Mouse (Mus musculus): ENCODE data around the gene Srrd. TPM values are rescaled to one million over a fixed set of nuclear protein-coding genes. Genes with fewer than 3 reads are reported as not detected.

The Srrd gene
- 1 to 10 TPM; 3.2 to 3.3 TPM for total RNA-seq (2021)
- long read RNA-seq, experiment 1, partial matches to known transcripts = 2 of 6 reads
- long read RNA-seq, experiment 1, other reads (novel, unspliced or antisense) = 3 of 6 reads
- long read RNA-seq, experiment 2, partial matches to known transcripts = 1 of 5 reads
- long read RNA-seq, experiment 2, other reads (novel, unspliced or antisense) = 2 of 5 reads

DNA sequence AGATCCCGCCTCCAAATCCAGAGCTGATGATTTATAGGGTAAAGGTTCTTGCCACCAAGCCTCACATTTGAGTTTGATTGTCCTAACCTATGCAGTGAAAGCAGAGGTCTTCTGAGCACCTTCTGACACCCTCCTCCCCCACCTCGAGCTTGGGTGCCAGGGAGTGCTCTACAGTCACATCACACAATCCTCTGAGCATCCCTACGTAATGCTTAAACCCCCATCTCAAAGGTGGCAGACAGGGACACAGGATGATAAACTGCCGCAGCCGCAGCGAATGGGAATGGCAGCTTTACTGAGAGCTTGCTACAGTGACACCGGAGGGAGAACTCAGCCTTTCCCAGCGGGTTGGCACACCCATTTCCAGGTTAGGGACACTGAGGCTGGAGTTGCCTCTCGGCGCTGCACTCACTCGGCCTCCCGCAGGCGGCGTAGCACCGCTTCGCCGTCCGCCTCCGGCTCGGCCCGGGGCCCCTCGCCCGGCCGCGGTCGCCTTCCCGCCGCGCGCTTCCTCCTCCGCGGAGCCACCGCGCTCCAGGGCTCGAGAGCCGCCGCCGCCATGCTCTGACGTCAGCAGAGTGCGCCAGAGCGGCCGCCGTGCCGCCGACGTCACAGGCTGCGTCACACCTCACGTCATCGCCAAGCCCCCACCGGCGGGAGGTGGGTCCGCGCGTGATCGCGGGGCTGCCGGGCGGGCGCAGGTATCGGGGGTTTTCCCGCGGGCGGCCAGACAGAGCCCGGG, at the start of gene Srrd, which contains the start of gene Hps4:
Srrd (minus strand) TSS at position 578 of the 742 bp plus-strand sequence.
Hps4 (plus strand) TSS at position 621 of the 742 bp plus-strand sequence.
- intact Hi-C loops (cut with DNase I; ENCODE audit: low total_unique reads) = no loop called here

DNA sequence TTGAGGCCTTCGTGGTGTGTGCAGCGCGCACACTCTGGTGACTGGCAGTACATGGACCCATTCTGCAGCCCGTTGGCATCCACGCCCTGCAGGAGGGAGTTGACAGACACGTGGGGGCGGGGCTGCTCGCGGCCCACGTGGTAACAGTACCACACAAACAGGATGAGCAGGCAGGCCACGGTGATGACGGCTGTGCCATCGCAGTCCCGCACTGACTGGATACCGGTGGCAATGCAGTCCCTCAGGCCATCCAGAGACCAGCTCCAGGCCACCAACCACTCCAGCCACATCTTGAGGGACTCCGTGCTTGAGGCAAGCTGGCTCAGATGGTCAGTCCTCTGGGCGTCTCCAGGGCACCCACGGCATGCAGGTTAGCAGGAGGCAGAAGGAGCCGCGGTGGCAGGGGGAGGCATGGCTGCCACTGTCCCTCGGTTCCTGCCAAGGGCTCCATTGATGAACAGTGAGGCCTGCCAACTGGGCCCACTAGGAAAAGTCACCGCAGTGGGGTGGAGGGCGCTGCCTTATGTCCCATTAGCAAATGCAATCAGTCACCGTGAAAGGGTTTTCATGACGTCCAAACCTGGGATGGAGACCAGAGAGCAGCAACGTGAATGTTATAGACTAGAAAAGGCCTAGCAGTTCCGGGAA, 49.0 kb upstream of the Srrd start:
- intact Hi-C loops (cut with DNase I; ENCODE audit: low total_unique reads) = no loop called here
- no peak for DNase-seq

More for the DNA sequence above, at the start of gene Srrd, which contains the start of gene Hps4:
- DNase-seq = peak; percentile 75

DNA sequence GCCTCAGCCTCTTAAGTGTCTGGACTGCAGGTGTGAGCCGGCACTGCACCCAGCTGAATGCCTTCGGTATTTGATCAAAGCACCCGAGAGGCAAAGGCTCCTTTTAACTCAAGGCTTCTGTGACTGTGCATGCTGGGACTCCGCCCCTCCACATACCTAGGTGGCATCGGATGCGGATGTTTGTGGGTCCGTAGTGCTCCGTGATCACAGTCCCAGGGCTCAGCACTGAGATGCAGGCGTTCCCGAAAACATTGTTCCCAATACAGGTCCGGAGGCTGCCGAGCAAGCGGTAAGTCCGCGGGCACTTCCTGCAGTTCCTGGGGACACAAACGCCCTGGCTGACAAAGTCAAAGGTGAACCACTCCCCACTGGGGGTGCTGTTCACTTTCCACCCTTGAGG, 48.2 kb upstream of the Srrd start:
- DNase-seq = no peak
- intact Hi-C loops (cut with DNase I; ENCODE audit: low total_unique reads) = no loop called here

DNA sequence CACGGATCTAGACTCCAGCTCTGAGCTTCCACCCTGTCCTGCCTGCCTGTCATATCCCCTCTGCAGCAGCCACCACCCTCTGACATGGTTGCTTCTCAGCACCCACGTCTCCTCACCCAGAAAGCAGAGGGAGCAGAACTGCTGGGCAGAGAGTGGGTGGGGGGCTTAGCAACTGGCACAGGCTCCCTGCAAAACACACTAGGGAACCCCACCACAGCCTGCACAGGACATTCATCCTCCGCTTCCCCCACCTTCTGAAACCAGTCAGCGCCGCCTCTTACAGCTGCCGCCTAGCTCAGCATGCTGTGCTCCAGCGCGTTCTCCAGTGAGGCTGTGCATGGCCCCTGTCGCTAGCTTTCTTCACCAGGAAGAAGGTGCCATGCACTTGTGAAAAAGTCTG, 46.5 kb upstream of the Srrd start:
- intact Hi-C loops (cut with DNase I; ENCODE audit: low total_unique reads) = no loop called here
- DNase-seq = no peak

DNA sequence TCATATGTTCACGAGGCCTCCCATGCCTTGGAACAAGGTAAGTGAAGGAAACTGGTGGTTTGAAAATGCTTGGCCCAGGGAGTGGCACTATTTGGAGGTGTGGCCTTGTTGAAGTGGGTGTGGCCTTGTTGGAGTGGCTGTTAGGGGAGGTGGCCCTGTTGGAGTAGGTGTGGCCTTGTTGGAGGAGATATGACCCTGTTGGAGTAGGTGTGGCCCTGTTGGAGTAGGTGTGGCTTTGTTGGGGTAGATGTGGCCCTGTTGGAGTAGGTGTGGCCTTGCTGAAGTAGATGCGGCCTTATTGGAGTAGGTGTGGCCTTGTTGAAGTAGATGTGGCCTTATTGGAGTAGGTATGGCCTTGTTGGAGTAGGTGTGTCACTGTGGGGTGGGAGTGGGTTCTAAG, 43.1 kb upstream of the Srrd start:
- intact Hi-C loops (cut with DNase I; ENCODE audit: low total_unique reads) = no loop called here
- DNase-seq = no peak

DNA sequence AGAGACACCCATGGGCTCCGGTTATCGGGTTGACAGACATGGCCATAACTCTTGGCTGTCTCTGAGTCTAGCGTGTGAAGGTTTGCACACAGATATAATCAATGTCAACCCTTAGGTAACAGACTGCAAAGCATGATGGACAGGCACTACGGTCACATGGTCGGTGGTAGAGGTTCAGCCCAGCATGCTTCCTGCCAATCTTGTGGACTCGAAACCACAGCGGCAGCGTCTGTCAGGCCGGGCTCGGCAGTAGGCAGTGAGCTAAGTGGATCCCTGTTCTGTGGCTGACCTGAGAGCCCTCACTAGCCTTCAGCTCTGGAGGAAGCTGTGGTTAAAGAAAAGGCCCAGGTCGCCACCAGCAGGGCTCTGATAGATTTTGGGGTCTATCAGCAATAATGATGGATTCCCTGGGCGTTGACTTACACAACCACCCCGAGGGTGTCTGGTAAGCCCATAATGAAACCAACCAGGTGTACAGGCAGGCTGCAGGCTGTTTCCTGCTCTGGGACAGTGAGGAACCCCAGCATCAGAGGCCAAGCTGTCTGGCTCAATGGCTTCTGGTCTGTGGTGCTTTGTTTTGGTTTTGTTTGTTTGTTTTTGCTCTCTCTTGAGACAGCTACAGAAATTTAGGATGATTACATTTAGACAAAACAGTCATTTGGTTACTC, 42.1 kb upstream of the Srrd start:
- intact Hi-C loops (cut with DNase I; ENCODE audit: low total_unique reads) = no loop called here
- no peak for DNase-seq

DNA sequence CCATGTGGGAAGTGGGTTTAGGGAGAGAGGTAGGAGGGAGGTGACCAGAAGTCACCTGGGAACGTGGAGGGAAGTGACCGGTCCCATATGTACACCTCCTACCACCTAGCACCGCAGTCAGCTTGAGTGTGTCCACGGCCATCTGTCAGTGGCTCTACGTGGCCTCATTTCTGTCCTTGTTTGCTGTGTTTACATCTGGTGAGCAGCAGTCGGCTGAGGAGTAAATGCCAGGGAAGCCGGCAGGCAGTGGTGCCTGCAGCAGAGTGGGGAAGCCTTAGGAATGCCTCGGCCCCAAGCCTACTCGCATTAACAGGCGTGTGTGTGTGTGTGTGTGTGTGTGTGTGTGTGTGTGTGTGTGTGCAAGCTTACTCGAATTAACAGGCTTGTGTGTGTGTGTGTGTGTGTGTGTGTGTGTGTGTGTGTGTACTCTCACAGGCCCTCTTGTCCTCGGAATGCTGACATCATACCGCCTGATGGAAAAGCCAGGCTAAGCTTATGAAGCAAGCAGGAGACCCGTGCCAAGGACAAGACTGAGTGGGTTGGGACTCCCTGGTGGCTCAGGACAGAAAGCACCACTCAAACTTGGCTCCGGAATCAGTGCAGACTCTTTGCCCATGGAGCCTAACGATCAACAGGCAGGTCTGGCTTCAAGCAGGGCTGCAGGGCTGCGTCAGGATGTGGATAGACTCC, 39.9 kb upstream of the Srrd start:
- DNase-seq = peak; percentile 56
- intact Hi-C loops (cut with DNase I; ENCODE audit: low total_unique reads) = no loop called here

DNA sequence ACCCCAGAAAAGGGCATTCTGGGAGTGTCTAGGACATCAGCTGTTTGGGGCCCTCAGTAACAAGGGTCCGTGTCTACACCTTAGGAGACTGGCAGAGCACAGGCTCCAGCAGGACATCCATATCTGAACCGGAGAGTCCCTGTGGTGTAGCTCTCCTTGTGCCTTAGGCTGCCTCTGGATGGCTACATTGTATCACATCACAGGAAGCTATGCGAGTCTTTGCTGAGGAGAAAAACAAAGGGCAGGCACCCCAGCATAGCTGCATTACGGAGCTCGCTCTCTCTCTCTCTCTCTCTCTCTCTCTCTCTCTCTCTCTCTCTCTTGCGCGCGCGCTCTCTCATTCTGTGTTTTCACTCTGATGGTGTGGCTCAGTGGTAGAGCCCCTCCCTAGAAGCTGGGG, 39.2 kb upstream of the Srrd start:
- no peak for DNase-seq
- intact Hi-C loops (cut with DNase I; ENCODE audit: low total_unique reads) = no loop called here

DNA sequence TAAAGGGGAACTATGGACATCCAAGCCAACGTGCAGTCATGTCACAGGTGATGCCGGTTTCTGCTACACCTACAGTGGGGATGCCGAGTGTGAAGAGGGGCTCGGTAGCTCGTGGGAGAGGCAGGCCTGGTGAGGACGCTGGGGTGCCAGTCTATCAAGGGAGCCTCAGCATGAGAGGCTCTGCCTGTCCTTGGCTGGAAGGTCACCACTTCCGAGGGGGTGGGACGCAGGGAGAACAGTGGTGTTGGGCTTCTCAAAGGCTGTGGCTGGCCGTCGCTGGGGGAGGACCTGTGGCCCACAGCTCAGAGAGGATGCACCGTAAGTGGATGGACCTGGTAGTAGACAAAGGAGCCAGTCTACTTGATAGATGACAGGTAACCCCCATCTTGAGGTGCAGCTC, 38.3 kb upstream of the Srrd start:
- intact Hi-C loops (cut with DNase I; ENCODE audit: low total_unique reads) = no loop called here
- no peak for DNase-seq

DNA sequence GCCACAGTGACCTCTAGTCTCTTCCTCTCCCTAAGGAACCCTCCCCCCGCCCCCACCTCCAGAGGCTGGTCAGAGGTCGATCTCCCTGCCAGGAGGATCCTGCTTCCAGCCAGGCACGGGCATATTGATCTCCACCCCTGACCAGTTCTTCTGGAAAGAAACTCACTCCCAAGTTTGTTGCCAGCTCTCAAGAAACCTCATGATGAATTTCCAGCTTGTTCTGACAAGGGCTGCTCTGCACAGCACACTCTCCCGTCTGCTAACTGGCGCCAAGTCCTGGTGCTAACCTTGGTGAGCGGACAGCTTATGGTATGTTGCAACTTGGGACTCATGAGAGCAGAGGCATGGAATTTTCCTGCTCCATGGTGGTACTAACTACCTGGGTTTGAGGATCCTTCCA, 35.9 kb upstream of the Srrd start:
- DNase-seq = no peak
- intact Hi-C loops (cut with DNase I; ENCODE audit: low total_unique reads) = no loop called here

DNA sequence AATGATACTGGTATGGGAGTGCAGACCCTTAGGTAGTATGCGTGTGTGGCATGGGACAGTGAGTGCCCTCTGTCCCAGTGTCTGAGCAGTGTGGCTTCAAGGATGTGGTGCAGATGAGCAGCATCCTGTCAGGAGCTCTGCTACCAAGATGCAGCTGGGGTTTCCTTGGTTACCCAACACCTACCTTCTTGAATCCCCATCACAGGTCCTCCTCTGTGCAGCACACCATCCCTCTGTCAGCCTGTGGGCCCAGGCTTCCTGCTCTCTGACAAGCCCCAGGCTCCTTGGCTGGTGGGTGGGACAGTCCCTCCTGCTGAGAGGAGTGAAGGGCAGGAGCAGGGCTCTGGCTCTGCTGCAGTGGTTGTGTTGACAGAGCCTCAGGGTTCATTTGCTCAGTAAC, 34.5 kb upstream of the Srrd start:
- intact Hi-C loops (cut with DNase I; ENCODE audit: low total_unique reads) = no loop called here

DNA sequence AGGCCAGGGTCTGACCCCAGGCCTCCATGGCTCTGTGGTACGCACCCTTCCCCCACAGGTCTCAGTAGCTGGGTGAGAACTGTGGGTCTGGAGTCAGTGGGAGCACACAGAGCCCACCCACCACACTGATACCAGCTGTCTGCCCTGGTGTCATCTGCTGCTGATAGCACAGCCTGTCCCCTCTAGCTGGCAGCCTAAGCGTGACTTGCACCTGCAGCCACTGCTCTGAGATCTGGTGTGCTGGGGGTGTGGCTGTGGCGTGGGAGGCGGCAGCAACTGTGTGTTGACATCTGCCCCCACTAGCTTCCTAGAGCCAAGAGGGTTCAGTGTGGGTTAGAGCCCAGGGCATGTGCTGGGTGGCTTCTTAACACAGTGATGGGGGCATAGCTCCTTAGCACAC, 33.3 kb upstream of the Srrd start:
- DNase-seq = no peak
- intact Hi-C loops (cut with DNase I; ENCODE audit: low total_unique reads) = no loop called here

More for the DNA sequence above, 34.5 kb upstream of the Srrd start:
- DNase-seq = no peak

DNA sequence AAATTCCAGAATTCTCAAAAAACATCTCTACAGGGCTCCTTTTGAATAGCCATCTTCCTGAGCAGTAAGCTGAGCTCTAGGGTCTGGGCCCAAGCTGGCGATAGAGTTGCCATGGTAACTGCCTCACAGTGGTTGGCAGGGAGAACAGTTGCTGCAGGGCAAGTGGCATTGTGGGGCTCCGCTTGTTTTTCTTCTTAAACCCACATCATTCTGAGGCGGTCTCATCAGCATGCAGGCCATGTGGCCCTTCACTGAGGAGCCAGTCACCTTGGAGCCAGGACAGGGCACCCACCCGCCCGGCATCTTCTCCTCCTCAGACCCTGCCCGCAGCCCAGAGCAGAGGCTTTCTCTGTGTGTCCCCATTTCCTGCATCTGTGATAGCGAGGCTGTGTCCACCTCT, 29.1 kb upstream of the Srrd start:
- no peak for DNase-seq
- intact Hi-C loops (cut with DNase I; ENCODE audit: low total_unique reads) = no loop called here

DNA sequence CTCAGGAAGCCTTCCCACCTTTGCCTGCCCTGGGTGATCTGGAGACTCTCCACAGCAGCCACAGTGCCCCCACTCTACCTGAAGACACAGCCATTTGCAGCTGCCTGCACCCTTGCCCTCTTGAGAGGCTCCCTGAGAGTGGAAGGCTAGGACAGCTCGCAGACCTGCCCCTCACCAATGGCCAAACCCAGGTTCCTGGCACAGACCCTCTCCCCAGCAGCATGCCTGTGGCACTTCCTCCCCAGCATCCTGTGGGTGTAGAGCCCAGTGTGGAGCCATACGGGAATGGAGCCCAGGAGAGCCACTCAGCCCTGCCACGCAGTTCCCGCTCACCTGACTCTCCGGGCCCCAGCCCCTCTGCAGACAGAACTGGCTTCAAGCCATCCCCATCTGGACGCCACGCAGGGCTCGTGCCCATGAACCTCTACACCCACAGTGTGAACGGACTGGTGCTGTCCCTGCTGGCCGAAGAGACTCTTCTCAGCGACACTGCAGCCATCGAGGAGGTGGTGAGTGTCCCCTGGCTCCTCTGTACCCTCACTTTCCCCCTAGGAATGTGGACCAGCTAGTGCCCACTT, 27.5 kb upstream of the Srrd start:
- DNase-seq = no peak
- intact Hi-C loops (cut with DNase I; ENCODE audit: low total_unique reads) = no loop called here

DNA sequence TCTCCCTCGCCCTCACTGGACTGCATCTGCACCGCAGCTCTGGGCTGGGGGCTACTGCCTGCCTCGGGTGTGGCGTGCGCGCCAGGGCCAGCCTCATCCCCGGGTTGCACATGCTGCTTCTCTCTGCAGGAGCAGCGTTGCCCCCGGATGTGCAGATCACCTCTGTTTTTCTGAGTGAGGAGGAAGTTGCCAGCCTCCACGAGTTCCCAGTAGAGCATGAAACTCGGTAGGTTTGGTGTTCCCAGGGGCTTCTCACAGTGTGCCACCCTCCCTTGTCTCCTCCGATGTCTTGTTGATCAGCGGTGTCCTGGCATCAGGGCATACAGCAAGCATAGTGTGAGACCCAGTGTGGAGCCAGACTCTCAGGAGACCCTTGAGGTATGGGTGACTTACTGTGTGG, 26.5 kb upstream of the Srrd start:
- no peak for DNase-seq
- intact Hi-C loops (cut with DNase I; ENCODE audit: low total_unique reads) = no loop called here

DNA sequence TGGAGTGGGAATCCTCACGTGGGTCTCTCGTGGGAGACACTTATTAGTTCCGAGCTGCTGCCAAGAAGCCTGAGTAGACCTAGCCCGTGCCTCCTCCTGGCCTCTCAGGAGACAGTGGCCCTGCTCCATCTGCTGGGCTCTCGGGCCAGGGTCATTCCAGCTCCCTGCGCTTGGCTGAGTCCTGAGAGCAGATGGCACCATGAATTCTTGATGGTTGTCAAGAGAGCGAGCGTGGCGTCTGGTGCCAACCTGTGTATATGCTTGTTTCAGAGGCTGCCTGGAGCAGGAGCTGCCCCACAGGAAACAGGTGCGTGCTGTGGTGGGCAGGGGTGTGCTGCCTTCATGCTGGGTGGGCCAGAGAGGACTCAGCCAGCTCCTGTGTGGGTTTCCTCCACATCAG, 25.8 kb upstream of the Srrd start:
- DNase-seq = no peak
- intact Hi-C loops (cut with DNase I; ENCODE audit: low total_unique reads) = no loop called here

DNA sequence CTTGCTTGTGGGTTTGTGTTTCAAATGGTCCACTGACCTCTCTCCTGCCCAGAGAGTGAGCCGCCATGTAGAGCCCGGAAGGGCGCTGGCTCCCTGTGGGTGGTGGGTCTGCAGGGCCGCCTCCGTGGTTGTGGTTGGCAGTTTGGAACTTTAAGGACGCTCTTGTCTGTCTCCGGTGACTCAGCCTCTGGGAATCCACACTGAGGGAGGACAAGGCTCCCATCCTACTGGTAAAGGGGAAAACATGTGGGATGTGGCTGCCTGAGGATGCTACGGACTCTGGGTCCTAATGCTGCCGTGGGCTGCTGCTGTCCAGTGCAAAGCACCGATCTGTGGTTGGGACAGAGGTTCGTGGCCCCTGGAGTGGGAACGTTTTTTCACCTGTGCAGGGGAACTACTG, 25.1 kb upstream of the Srrd start:
- intact Hi-C loops (cut with DNase I; ENCODE audit: low total_unique reads) = no loop called here
- DNase-seq = no peak

DNA sequence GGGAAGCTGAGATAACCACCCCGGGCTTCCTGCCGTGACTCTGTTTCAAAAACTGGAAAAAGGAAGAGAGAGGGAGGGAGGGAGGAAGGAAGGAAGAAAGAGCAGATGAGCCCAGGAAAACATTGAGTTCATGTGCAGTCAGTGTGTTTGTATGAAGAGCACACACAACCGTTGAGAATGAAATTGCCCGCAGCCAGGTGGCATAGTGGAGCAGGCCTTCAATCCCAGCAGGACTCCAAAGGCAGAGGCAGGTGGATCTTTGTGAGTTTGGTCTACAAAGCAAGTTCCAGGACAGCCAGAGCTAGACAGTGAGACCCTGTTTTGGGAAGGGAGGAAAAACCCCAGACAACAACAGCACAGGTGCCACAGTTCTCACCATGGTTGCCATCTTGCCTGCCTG, 24.5 kb upstream of the Srrd start:
- intact Hi-C loops (cut with DNase I; ENCODE audit: low total_unique reads) = no loop called here
- DNase-seq = no peak

DNA sequence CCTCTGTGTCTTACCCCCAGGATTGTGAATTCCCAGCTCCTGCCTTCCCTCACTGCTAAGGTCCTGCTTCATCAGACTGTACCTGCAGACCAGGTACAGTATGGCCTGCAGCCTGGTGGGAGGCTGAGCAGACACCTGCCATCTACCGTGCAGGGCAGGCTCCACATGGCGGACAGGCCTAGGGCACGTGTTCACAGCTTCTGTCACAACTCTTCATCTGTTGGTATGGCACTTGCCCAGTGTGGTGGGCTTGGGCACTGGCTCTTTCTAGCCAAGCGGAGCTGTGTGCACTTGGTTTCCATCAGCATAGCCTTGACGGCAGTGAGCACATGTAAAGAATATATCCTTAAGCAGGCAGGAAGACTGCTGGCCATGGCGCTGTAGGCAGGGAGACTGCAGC, 24.0 kb upstream of the Srrd start:
- intact Hi-C loops (cut with DNase I; ENCODE audit: low total_unique reads) = no loop called here
- no peak for DNase-seq
